Mouse (Mus musculus): ENCODE data around the gene Ypel4.
"Not testable (repeated sequence)": the region's sequence is repeated elsewhere in the genome, so short reads cannot be mapped to it uniquely, and the experiment has no call there.

The Ypel4 gene

DNA sequence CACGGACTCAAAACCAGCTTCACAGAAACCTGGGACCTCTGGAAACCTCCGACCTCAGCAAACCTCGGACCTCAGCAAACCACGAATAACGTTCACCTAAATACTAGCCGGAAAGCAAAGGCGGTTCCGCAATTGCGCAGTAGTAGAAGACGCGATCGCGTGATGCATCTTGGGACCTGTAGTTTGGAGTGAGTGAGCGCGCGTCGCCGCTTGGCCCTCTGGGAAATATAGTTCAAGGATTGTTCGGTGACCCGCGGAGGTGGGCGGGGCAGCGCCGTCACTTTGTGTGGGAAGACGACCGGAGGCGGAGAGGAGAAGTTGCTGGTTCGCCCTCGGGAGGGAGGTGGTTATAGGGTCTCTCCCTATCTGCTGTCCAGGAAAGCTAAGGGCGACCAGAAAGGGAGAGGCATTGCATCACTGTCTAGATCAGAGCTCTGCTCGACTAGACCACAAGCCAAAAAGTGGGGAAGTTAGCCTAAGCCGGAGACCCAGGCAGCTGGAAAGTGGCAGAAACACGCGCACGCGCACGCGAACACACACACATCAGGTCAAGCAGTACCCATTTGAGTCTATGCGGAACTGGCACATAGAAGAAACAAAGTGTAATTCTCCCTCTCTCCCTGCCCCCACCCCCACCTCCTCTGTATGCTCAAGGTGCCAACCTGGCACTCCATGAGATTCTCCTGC lies 6.5 kb upstream of the Ypel4 start, which contains the start of gene Clp1:
Gene Clp1 (minus strand): TSS at position 179 of the 687 bp plus-strand sequence.
- in situ Hi-C loops (cut with MboI, MseI) = no loop called here

DNA sequence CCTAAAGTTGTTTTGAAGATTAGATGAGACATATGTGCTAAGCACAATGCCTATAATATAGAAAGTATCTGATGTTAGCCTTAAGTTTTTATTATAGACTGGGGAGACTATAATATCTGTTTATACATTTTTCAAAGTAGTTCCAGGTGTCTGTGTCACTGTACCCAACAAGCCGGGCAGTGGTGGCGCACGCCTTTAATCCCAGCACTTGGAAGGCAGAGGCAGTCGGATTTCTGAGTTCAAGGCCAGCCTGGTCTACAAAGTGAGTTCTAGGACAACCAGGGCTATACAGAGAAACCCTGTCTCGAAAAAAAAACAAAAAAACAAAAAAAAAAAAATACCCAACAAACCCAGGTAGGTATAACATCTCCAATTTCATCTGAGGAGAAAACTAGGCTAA lies 5.7 kb upstream of the Ypel4 start:
- in situ Hi-C loops (cut with MboI, MseI) = not testable (repeated sequence)

DNA sequence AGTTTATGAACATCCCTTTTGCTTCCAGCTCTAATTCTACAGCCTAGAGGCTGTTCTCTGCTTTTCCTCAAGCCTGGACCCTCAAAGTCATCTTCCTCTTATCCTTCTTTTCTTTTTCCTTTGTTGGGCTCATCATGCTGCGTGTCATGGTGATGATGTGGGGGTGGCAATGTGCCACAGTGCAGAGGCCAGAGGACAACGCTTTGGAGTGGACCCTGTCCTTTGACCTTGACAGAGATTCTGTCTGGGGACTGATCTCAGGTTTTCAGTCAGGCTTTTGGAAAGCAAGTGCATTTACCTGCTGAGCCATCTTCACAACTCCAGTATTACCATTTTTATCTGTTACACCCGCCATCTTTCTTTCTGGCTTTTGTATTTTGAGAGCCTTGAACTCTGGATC lies 2.7 kb upstream of the Ypel4 start:
- in situ Hi-C loops (cut with MboI, MseI) = no loop called here

GRCm38 (mm10) chr2:84732394-84732793 lies 1.5 kb upstream of the Ypel4 start:
- in situ Hi-C loops (cut with MboI, MseI) = no loop called here

GRCm38 (mm10) chr2:84734351-84734864 lies 550 bp downstream of the Ypel4 start:
- in situ Hi-C loops (cut with MboI, MseI) = no loop called here

GRCm38 (mm10) chr2:84734919-84735318 lies 1.1 kb downstream of the Ypel4 start:
- in situ Hi-C loops (cut with MboI, MseI) = no loop called here

- in situ Hi-C loops (cut with MboI, MseI) = no loop called here
These were observed 1.6 kb downstream of the Ypel4 start for GRCm38 (mm10) chr2:84735346-84735920.

DNA sequence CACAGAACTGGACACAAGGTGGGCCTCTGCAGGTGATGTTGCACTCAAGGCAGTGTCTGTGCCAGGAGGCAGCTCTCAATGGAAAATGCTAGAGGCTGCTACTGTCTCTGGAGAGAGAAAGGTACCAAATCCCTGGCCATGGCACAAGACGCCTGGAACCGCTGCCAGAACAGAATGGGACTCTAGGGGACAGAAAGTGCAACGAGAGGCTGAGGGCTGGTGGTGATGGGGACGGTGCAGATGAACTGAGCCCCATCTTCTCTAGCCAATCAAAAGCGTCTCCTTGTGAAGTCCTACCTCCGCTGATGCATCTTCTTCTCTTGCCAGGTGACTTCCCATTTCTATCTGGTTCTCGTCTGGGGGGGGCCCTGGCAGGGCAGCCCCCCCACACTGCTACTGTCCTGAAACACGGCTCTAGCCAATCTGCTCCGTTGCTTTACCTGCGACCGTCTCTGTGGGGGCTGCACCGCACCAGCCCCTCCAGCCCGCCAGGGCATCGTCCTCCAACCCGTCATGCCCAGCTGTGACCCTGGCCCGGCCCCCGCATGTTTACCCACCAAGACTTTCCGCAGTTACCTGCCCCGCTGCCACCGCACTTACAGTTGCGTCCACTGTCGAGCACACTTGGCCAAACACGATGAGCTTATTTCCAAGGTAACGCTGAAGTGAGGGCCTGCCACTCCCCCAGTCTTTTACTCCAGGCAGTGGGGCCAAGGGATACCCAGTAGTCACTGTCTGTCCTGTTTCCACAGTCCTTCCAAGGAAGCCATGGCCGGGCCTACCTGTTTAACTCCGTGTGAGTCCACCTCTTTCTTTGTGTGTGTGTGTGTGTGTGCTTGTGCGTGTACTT lies 2.7 kb downstream of the Ypel4 start:
- in situ Hi-C loops (cut with MboI, MseI) = no loop called here

DNA sequence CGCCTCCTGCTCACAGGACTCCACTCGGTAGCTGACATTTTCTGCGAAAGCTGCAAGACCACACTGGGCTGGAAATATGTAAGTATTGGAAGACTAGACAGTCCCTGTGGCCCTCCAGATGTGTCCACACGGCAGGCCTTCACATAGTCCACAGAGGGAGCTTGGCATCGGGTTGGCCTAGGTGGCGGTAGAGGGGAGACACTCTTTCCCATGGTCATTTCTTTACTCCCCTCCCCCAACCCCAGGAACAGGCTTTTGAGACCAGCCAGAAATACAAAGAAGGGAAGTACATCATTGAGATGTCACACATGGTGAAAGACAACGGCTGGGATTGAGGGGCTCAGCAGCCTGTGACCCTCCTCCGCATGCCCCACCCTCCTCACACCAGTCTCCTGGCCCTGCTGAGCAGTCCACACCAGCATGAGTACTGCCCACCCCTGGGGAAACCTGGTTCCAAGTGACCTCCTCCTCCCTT lies 3.6 kb downstream of the Ypel4 start:
- in situ Hi-C loops (cut with MboI, MseI) = no loop called here

- in situ Hi-C loops (cut with MboI, MseI) = no loop called here
These were observed 4.5 kb downstream of the Ypel4 start for GRCm38 (mm10) chr2:84738271-84738911.

DNA sequence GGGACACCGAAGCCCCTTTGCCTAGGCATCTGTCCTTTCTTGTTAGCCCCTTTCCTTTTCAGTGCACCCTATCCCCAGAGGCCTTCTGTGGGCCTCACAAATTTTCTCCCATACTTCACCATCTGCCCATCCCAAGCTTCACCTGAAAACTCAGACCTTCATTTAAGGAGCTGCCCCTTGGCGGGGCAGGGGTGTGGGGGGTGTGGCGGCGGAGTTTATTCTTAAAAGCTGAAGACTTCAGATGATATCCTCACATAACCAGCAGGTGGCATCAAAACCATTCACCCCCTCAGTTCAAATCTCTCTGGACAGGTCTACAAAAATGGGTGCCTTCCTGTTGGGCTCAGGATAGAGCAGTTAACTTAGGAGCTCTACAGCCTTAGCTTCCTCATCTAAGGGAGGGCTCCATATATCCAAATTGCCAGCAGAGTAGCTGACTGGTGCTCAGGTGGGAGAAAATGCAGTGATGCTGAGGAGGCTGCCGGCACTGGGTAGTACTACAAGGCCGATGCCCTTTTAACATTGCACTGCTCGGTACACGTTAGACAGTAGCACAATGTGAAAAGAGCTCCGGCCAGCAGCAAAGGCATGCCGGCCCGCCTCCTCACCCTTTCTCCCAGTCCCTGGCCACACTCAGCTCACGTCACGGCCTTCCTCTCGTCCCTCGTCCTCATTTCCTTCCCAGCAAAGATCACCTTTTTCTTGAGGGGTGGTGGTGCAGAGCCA lies 6.9 kb downstream of the Ypel4 start:
- in situ Hi-C loops (cut with MboI, MseI) = no loop called here

- in situ Hi-C loops (cut with MboI, MseI) = no loop called here
These were observed 8.1 kb downstream of the Ypel4 start for GRCm38 (mm10) chr2:84741841-84742450.

DNA sequence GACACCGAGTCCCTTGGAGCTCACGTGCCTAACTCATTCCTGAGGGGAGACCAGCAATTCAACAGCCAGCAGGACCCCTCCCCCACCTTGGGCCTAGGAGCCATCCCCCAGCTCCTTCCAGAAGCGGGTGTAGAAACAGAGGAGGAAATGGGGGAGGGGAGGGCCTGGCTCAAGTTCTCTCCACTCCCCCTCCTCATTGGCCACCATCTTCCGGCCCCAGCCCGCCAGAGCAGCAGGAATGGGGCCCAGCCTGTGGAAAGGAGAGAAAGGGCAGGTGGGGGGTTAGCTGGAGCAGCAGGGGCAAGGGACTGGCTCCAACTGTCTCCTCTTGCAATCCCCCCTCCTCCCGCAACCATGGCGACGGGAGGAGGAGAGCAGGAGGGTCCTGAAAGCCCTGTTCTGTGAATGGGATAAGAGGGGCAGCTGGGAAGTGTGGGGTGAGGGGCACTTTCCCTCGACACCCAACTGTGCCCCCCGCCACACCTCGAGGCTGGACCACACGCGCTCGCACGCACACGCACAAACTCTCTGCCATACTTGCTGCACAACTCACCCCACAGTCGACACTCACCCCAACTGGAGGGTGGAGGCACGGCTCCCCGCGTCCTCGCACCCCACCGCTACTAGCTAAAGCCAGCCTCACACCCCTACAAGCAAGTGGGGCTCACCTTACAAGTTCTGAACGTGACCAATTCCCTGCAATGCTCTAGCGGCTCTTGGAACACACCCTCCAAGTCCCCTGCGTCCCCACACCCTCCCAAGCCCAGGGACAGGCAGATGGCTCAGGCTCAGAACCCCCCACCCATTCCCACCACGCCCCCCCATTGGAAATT lies 8.8 kb downstream of the Ypel4 start:
- in situ Hi-C loops (cut with MboI, MseI) = no loop called here

GRCm38 (mm10) chr2:84743561-84743960 lies 9.7 kb downstream of the Ypel4 start, which contains the start of gene Gm19426:
Gene Gm19426 (minus strand): TSS chr2:84743655.
- in situ Hi-C loops (cut with MboI, MseI) = no loop called here

- in situ Hi-C loops (cut with MboI, MseI) = no loop called here
These were observed 10.3 kb downstream of the Ypel4 start for GRCm38 (mm10) chr2:84744126-84744525.

GRCm38 (mm10) chr2:84750115-84750514 lies 16.3 kb downstream of the Ypel4 start:
- in situ Hi-C loops (cut with MboI, MseI) = no loop called here

DNA sequence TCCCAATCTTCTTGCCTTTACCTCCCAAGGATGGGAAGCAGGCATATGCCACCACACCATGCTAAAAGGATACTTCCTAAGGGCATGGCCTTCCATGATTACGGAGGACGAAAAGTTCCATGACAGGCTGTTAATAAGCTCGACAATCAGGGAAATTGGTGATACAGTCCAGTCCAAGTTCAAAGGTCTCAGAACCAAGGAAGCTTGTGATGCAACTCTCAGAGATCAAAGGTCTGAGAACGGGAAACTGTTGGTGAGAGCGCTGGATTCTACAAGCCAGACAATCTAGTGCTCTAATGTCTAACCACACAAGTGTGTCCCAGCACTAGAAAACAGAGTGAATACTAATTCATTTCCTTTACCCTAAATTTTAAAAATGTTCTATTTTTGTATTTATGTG lies 22.4 kb downstream of the Ypel4 start:
- in situ Hi-C loops (cut with MboI, MseI) = no loop called here

DNA sequence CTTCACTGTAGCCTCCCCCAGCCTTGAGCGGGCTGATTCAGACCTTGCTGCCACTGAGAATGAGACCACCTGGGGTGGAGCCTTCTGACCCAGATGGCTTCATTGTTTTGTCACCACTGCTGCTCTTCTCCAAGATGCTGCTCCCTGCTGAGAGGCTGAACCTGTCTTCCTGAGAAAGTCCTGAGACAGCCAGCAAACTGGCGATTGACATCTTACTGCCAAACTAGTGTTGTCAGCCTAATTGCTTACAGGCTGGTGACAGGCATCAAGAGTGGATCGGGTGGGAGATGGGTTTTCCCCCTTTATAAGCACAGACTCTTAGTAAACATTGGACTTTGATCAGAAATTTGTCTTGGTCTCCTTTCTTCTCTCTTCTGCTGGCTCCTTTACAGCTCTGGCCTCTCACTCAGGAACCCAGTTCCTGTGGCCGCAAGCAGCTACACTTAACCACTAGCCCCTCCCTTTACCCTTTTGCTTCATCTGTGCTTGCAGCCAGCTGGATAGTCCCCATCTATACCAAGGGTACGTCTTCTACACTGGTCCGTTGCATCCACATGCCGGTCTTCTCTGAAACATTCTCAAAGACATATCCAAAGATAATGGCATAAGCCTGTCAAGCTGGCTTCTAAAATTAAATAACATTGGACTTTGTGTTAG lies 23.3 kb downstream of the Ypel4 start:
- in situ Hi-C loops (cut with MboI, MseI) = no loop called here

GRCm38 (mm10) chr2:84758542-84759127 lies 24.8 kb downstream of the Ypel4 start:
- in situ Hi-C loops (cut with MboI, MseI) = no loop called here

Measured in T-helper 2 cell (primary cell).